Mouse (Mus musculus) heart, adult 2 months (tissue): ENCODE data around the gene Endod1.

Source experiments
- EP300 ChIP-seq: fragments of 200-500 bp; IDR thresholded peaks from 2 replicates; pipeline ENCODE4 v1.6.1; 2011; ENCODE audit warnings: low read depth, low read length, control low read depth; ENCODE audit not compliant: insufficient read depth
- POLR2A ChIP-seq: fragments of 200-500 bp; IDR thresholded peaks from 2 replicates; pipeline ENCODE4 v1.6.1; 2011; ENCODE audit warnings: mild to moderate bottlenecking, low read depth, low read length, control low read depth; ENCODE audit not compliant: insufficient read depth

- TF ChIP-seq EP300 (no peak), POLR2A (no peak)
Measured at GRCm38 (mm10) chr9:14402099-14402498, 20.8 kb upstream of the Endod1 start.
